Mouse (Mus musculus): ENCODE data around the gene Ppt2. TPM values are rescaled to one million over a fixed set of nuclear protein-coding genes. Genes with fewer than 3 reads are reported as not detected.

Gene Ppt2
- polyA plus RNA-seq, 1 experiment, result 30.2 TPM

- H3K4me1 ChIP-seq (ENCODE audit: control insufficient read depth, insufficient read depth, insufficient read length, low read length), result peaks cover 4% of the 10 kb centered on the region
- H3K4me3 ChIP-seq (ENCODE audit: insufficient read depth, low read depth, low read length), result peak overlapping the region; percentile 46
- H3K27ac ChIP-seq (replicated peaks; ENCODE audit: low read depth, low read length), result peak overlapping the region; percentile 79
These were observed 32.8 kb upstream of the Ppt2 start for GRCm38 (mm10) chr17:34661121-34661591.

GRCm38 (mm10) chr17:34660259-34660820, 32.0 kb upstream of the Ppt2 start:
- Histone ChIP-seq H3K27ac (replicated peaks; ENCODE audit: low read depth, low read length) (peak overlapping the region; percentile 58), H3K4me1 (ENCODE audit: control insufficient read depth, insufficient read depth, insufficient read length, low read length) (peaks cover 10% of the 10 kb centered on the region), H3K4me3 (ENCODE audit: insufficient read depth, low read depth, low read length) (peak overlapping the region; percentile 46)

- Histone ChIP-seq H3K4me1 (ENCODE audit: control insufficient read depth, insufficient read depth, insufficient read length, low read length) (peaks cover 14% of the 10 kb centered on the region), H3K27ac (replicated peaks; ENCODE audit: low read depth, low read length) (peak overlapping the region; percentile 33), H3K4me3 (ENCODE audit: insufficient read depth, low read depth, low read length) (0 out of 2 replicates have a peak overlapping the region, but pooled peaks have one; percentile 2)
These were observed 31.5 kb upstream of the Ppt2 start for GRCm38 (mm10) chr17:34659897-34660214.

GRCm38 (mm10) chr17:34659181-34659896, 31.0 kb upstream of the Ppt2 start:
- 0 out of 2 replicates have a peak overlapping the region, but pooled peaks have one; percentile 2 for H3K4me3 ChIP-seq (ENCODE audit: insufficient read depth, low read depth, low read length)
- H3K4me1 ChIP-seq (ENCODE audit: control insufficient read depth, insufficient read depth, insufficient read length, low read length), result peaks cover 14% of the 10 kb centered on the region
- H3K27ac ChIP-seq (replicated peaks; ENCODE audit: low read depth, low read length), result peak overlapping the region; percentile 33

- Histone ChIP-seq H3K4me3 (ENCODE audit: insufficient read depth, low read depth, low read length) (no peak overlapping the region), H3K27ac (replicated peaks; ENCODE audit: low read depth, low read length) (no peak overlapping the region), H3K4me1 (ENCODE audit: control insufficient read depth, insufficient read depth, insufficient read length, low read length) (peaks cover 14% of the 10 kb centered on the region)
These were observed 30.3 kb upstream of the Ppt2 start for GRCm38 (mm10) chr17:34658591-34658990.

- Histone ChIP-seq H3K4me3 (ENCODE audit: insufficient read depth, low read depth, low read length) (no peak overlapping the region), H3K27ac (replicated peaks; ENCODE audit: low read depth, low read length) (no peak overlapping the region), H3K4me1 (ENCODE audit: control insufficient read depth, insufficient read depth, insufficient read length, low read length) (peaks cover 14% of the 10 kb centered on the region)
These were observed 29.8 kb upstream of the Ppt2 start for GRCm38 (mm10) chr17:34658145-34658544.

GRCm38 (mm10) chr17:34657271-34657670, 29.0 kb upstream of the Ppt2 start:
- 0 out of 2 replicates have a peak overlapping the region, but pooled peaks have one; percentile 15 for H3K27ac ChIP-seq (replicated peaks; ENCODE audit: low read depth, low read length)
- H3K4me1 ChIP-seq (ENCODE audit: control insufficient read depth, insufficient read depth, insufficient read length, low read length), result peaks cover 14% of the 10 kb centered on the region
- H3K4me3 ChIP-seq (ENCODE audit: insufficient read depth, low read depth, low read length), result no peak overlapping the region

GRCm38 (mm10) chr17:34656666-34657065, 28.4 kb upstream of the Ppt2 start:
- peak overlapping the region; percentile 67 for H3K27ac ChIP-seq (replicated peaks; ENCODE audit: low read depth, low read length)
- peaks cover 14% of the 10 kb centered on the region for H3K4me1 ChIP-seq (ENCODE audit: control insufficient read depth, insufficient read depth, insufficient read length, low read length)
- no peak overlapping the region for H3K4me3 ChIP-seq (ENCODE audit: insufficient read depth, low read depth, low read length)

GRCm38 (mm10) chr17:34655581-34655991, 27.3 kb upstream of the Ppt2 start:
- peaks cover 11% of the 10 kb centered on the region for H3K4me1 ChIP-seq (ENCODE audit: control insufficient read depth, insufficient read depth, insufficient read length, low read length)
- no peak overlapping the region for H3K4me3 ChIP-seq (ENCODE audit: insufficient read depth, low read depth, low read length)
- H3K27ac ChIP-seq (replicated peaks; ENCODE audit: low read depth, low read length), result peak overlapping the region; percentile 67

- Histone ChIP-seq H3K4me1 (ENCODE audit: control insufficient read depth, insufficient read depth, insufficient read length, low read length) (peaks cover 11% of the 10 kb centered on the region), H3K4me3 (ENCODE audit: insufficient read depth, low read depth, low read length) (no peak overlapping the region), H3K27ac (replicated peaks; ENCODE audit: low read depth, low read length) (peak overlapping the region; percentile 27)
These were observed 26.9 kb upstream of the Ppt2 start for GRCm38 (mm10) chr17:34655160-34655559.

GRCm38 (mm10) chr17:34654392-34654791, 26.1 kb upstream of the Ppt2 start:
- Histone ChIP-seq H3K27ac (replicated peaks; ENCODE audit: low read depth, low read length) (0 out of 2 replicates have a peak overlapping the region, but pooled peaks have one; percentile 1), H3K4me3 (ENCODE audit: insufficient read depth, low read depth, low read length) (no peak overlapping the region), H3K4me1 (ENCODE audit: control insufficient read depth, insufficient read depth, insufficient read length, low read length) (peaks cover 11% of the 10 kb centered on the region)

GRCm38 (mm10) chr17:34653746-34654285, 25.5 kb upstream of the Ppt2 start:
- Histone ChIP-seq H3K27ac (replicated peaks; ENCODE audit: low read depth, low read length) (no peak overlapping the region), H3K4me3 (ENCODE audit: insufficient read depth, low read depth, low read length) (no peak overlapping the region), H3K4me1 (ENCODE audit: control insufficient read depth, insufficient read depth, insufficient read length, low read length) (peaks cover 11% of the 10 kb centered on the region)

- H3K4me1 ChIP-seq (ENCODE audit: control insufficient read depth, insufficient read depth, insufficient read length, low read length), result peaks cover 11% of the 10 kb centered on the region
- no peak overlapping the region for H3K27ac ChIP-seq (replicated peaks; ENCODE audit: low read depth, low read length)
- H3K4me3 ChIP-seq (ENCODE audit: insufficient read depth, low read depth, low read length), result no peak overlapping the region
These were observed 24.7 kb upstream of the Ppt2 start for GRCm38 (mm10) chr17:34652985-34653384.

GRCm38 (mm10) chr17:34652546-34652945, 24.2 kb upstream of the Ppt2 start:
- no peak overlapping the region for H3K4me3 ChIP-seq (ENCODE audit: insufficient read depth, low read depth, low read length)
- peaks cover 11% of the 10 kb centered on the region for H3K4me1 ChIP-seq (ENCODE audit: control insufficient read depth, insufficient read depth, insufficient read length, low read length)
- H3K27ac ChIP-seq (replicated peaks; ENCODE audit: low read depth, low read length), result no peak overlapping the region

- no peak overlapping the region for H3K27ac ChIP-seq (replicated peaks; ENCODE audit: low read depth, low read length)
- peaks cover 11% of the 10 kb centered on the region; the same call in 1 of the 2 replicates for H3K4me1 ChIP-seq (ENCODE audit: control insufficient read depth, insufficient read depth, insufficient read length, low read length)
- no peak overlapping the region for H3K4me3 ChIP-seq (ENCODE audit: insufficient read depth, low read depth, low read length)
These were observed 23.4 kb upstream of the Ppt2 start for GRCm38 (mm10) chr17:34651507-34652221.
